ENCODE assay signal across 27 mouse cellular contexts in genomic region chr4:98785851-98786250, GRCm38 (mm10). TPM values are rescaled to one million over a fixed set of nuclear protein-coding genes. Genes with fewer than 3 reads are reported as not detected.
"Had no signal": no experiment of that assay in that cellular context is flagged by ENCODE, and none has a peak within 500 bp of the region (broad histone marks: within the 10 kb centered on the region; RNA-seq: fewer than 3 reads in every experiment).

No protein-coding gene starts in this region.

- H3K27ac ChIP-seq: liver, embryonic 14.5 days; lung, embryonic 15.5 days; midbrain, embryonic 10.5 days; midbrain, embryonic 12.5 days; neural tube, embryonic 13.5 days; neural tube, embryonic 15.5 days had no signal

- DNase-seq: lung, adult 18-20 months; lung, postnatal 10 days; midbrain, embryonic 14.5 days; retina, postnatal 1 day; right cerebral cortex, adult 18-20 months; right cerebral cortex, postnatal 25 days; right cerebral cortex, postnatal 4 days; spleen, adult 18-20 months; thymus, adult 18-20 months; thymus, postnatal 14 days; thymus, postnatal 36 days had no signal

- H3K4me2 ChIP-seq: lung, embryonic 15.5 days; midbrain, embryonic 12.5 days; neural tube, embryonic 13.5 days; neural tube, embryonic 15.5 days had no signal

- H3K9ac ChIP-seq: liver, embryonic 14.5 days; lung, embryonic 15.5 days; midbrain, embryonic 12.5 days; neural tube, embryonic 13.5 days; neural tube, embryonic 15.5 days had no signal

- ATAC-seq: midbrain, embryonic 16.5 days had no signal

- H3K9me3 ChIP-seq: lung, embryonic 15.5 days; midbrain, embryonic 10.5 days; midbrain, embryonic 12.5 days; neural tube, embryonic 13.5 days; neural tube, embryonic 15.5 days had no signal

- H3K4me3 ChIP-seq: lung, embryonic 15.5 days; midbrain, embryonic 10.5 days; midbrain, embryonic 12.5 days; myocyte; neural tube, embryonic 13.5 days; neural tube, embryonic 15.5 days had no signal

- H3K27me3 ChIP-seq: lung, embryonic 15.5 days; midbrain, embryonic 12.5 days; neural tube, embryonic 13.5 days; neural tube, embryonic 15.5 days had no signal

- H3K36me3 ChIP-seq: midbrain, embryonic 10.5 days; midbrain, embryonic 12.5 days; neural tube, embryonic 13.5 days; neural tube, embryonic 15.5 days had no signal

RNA-seq across cellular contexts. Expression of gene Kank4, which starts 31.5 kb away (rescaled TPM):
- total RNA-seq: megakaryocyte-erythroid progenitor cell, adult 5-6 weeks had no signal

RNA-seq across cellular contexts. Expression of gene I0C0044D17Rik, which starts 37.8 kb away (rescaled TPM):
- total RNA-seq: megakaryocyte, adult 5-6 weeks; megakaryocyte-erythroid progenitor cell, adult 5-6 weeks had no signal
- polyA plus RNA-seq: liver, embryonic 14.5 days; liver, embryonic 16.5 days; lung, embryonic 15.5 days; midbrain, embryonic 10.5 days; midbrain, embryonic 12.5 days; midbrain, embryonic 14.5 days; midbrain, embryonic 16.5 days; myocyte; neural tube, embryonic 11.5 days; neural tube, embryonic 13.5 days; neural tube, embryonic 15.5 days; small intestine, adult 2 months; stomach, embryonic 14.5 days; stomach, embryonic 16.5 days; thymus, postnatal 0 days had no signal

RNA-seq across cellular contexts. Expression of gene L1td1, which starts 59.3 kb away (rescaled TPM):
- total RNA-seq: megakaryocyte, adult 5-6 weeks; megakaryocyte-erythroid progenitor cell, adult 5-6 weeks had no signal
- polyA plus RNA-seq: liver, embryonic 14.5 days; liver, embryonic 16.5 days; midbrain, embryonic 16.5 days; myocyte; neural tube, embryonic 11.5 days; neural tube, embryonic 13.5 days; neural tube, embryonic 15.5 days; small intestine, adult 2 months; thymus, postnatal 0 days had no signal
